Mouse (Mus musculus): Measurements from ENCODE around the gene Wwc1. TPM values are rescaled to one million over a fixed set of nuclear protein-coding genes. Genes with fewer than 3 reads are reported as not detected.
A peak's percentile ranks its signal among the peaks of the same experiment; 100 is the strongest.

Gene Wwc1
- polyA plus RNA-seq (2012; rRNA removed), result 97.0 and 99.9 TPM in 2 replicates

GRCm38 (mm10) chr11:35980411-35980917, at the start of gene Wwc1:
Wwc1 (minus strand) TSS chr11:35980527.
- peaks cover 3% of the 10 kb centered on the region; the same call in 1 of the 2 replicates for H3K4me1 ChIP-seq (ENCODE audit: control insufficient read depth, insufficient read depth, low read length)
- under 1% methylated on average over 47 of the region's 47 CpGs for WGBS
- peak within 1 kb of the TSS; percentile 72 for H3K4me3 ChIP-seq (replicated peaks; ENCODE audit: extremely low read depth, low read depth, low read length)
- TF ChIP-seq POLR2A (IDR thresholded peaks at IDR 0.05; ENCODE audit: borderline replicate concordance, extremely low read depth, low read depth, low read length) (no peak), CTCF (IDR thresholded peaks at IDR 0.05; ENCODE audit: insufficient read depth, low read length) (no peak)
- peak; percentile 77 for DNase-seq

DNA sequence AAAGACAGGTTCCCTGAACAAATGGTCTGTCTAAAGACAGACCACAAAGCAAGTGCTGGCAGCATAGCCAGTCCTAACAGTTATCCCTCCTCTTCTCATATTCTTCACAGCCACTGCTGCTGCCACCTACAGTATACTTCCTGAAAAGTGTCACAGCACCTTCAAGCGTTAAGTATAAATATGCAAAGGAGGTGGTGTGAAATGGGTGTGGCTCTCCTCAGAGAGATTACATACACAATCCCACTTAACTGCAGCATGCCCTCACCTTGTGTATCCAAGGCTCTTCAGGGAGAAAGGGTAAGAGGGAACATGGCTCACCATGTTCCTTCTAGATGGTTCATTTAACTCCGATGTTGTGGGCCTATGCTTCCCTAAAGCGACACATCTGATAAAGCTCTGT, 39.7 kb upstream of the Wwc1 start:
- no peak overlapping the region for H3K4me3 ChIP-seq (replicated peaks; ENCODE audit: extremely low read depth, low read depth, low read length)
- no peaks in the 10 kb centered on the region for H3K4me1 ChIP-seq (ENCODE audit: control insufficient read depth, insufficient read depth, low read length)
- no peak for DNase-seq
- TF ChIP-seq POLR2A (IDR thresholded peaks at IDR 0.05; ENCODE audit: borderline replicate concordance, extremely low read depth, low read depth, low read length) (no peak), CTCF (IDR thresholded peaks at IDR 0.05; ENCODE audit: insufficient read depth, low read length) (no peak)
- 54% methylated on average over 3 of the region's 3 CpGs for WGBS

DNA sequence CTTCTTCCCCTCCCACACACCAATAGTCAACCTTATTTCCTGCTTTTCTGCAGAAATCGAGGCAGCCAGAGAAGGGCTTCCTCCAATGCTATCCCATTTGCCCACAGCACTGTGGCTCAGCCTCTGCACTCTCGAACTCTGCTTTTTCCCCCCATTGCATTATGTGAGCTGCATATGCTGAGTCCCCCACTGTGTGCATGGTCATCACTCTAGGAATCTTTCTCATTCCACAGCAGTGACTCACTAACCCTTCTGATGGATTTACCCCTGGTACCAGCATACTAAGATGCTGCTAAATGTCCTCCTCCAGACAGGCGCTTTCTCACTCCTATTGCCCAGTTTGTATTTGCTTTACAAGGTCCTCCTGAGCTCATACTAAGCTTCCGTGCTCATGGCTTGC, 32.9 kb upstream of the Wwc1 start:
- whole genome bisulfite sequencing, result 66% methylated on average over 4 of the region's 4 CpGs
- Histone ChIP-seq H3K4me3 (replicated peaks; ENCODE audit: extremely low read depth, low read depth, low read length) (no peak overlapping the region), H3K4me1 (ENCODE audit: control insufficient read depth, insufficient read depth, low read length) (no peaks in the 10 kb centered on the region)
- TF ChIP-seq CTCF (IDR thresholded peaks at IDR 0.05; ENCODE audit: insufficient read depth, low read length) (no peak), POLR2A (IDR thresholded peaks at IDR 0.05; ENCODE audit: borderline replicate concordance, extremely low read depth, low read depth, low read length) (no peak)
- no peak for DNase-seq

DNA sequence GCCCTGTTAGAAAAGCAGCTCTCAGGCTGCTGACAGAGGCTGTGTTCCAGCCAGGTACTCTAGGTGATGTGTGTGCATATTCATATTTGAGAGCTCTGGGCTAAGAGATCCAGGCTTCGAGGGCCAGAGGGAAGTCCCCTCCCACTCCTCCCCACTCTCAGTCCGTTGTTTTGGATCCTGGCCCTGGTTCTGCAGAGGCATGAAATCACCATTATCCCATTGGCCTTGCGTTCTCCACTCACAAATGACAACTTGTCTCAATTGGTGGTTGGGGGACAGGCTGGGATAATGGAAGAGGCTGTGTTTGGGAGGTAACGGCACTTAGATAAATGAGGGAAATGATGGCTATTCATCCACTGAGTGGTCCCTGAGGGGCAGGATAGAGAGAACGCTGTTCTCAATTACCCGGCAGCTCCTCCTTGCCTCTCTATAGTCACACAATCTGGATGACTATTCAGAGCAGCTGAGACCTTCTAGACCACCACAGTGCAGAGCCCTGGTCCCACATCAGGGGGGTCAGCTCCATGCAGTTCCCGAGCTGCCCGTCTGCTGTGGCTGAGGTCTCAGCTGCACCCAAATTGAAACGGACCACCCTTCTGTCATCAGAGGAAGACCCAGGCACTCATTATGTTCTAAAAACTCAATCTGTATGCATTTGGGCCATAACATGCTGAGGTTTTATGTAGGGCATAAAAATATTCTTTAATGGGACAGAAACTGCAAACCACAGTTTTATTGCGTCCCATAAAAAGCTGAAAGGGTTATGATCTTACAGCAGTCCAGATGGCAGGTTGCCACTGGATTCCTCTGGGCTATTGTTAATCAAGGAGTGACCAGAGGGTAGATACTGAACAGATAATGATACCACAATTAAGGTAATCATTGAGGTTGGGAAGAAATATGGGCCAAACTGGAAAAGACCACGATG, 29.2 kb upstream of the Wwc1 start:
- 73% methylated on average over 11 of the region's 11 CpGs for WGBS
- no peak overlapping the region for H3K4me3 ChIP-seq (replicated peaks; ENCODE audit: extremely low read depth, low read depth, low read length)
- DNase-seq, result no peak
- TF ChIP-seq POLR2A (IDR thresholded peaks at IDR 0.05; ENCODE audit: borderline replicate concordance, extremely low read depth, low read depth, low read length) (no peak), CTCF (IDR thresholded peaks at IDR 0.05; ENCODE audit: insufficient read depth, low read length) (no peak)
- H3K4me1 ChIP-seq (ENCODE audit: control insufficient read depth, insufficient read depth, low read length), result no peaks in the 10 kb centered on the region

GRCm38 (mm10) chr11:36002900-36003299, 22.6 kb upstream of the Wwc1 start:
- no peak for DNase-seq
- TF ChIP-seq CTCF (IDR thresholded peaks at IDR 0.05; ENCODE audit: insufficient read depth, low read length), result no peak
- no peak for TF ChIP-seq POLR2A (IDR thresholded peaks at IDR 0.05; ENCODE audit: borderline replicate concordance, extremely low read depth, low read depth, low read length)
- Histone ChIP-seq H3K4me3 (replicated peaks; ENCODE audit: extremely low read depth, low read depth, low read length) (no peak overlapping the region), H3K4me1 (ENCODE audit: control insufficient read depth, insufficient read depth, low read length) (peaks cover 4% of the 10 kb centered on the region; the same call in 1 of the 2 replicates)
- WGBS, result 47% methylated on average over 4 of the region's 4 CpGs

DNA sequence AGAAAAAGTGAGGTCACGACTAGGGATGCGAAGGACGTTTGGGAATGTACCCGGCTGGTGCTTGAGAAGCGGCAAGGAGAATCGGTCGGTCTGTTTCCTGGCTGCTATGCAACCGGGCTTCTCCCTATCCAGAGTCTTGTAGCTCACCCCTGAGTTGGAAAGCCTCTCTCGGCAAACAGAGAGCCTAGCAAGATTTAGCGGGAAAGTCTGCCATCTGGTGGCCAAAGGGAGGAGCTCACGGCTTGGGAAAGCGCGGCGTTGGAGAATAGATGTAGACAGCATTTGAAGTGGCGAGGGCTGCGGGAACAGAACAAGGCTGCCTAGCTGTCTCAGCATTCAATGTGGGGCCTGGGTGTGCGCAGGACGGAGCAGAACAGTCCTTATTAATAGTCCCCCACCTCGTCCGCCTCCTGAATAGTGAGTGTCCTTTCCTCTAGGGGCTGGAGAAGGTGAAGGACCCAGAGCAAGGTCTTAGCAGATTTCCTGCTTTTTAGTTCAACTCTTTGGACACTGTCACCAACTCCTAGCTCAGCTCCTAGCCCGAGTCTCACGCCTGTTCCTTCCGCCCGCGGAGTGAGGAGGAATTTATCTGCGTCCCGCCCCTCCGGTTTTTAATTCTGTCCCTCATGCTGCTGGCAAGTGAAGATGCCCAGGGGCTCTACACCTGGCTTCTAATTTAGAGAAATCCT, 21.1 kb upstream of the Wwc1 start:
- Histone ChIP-seq H3K4me1 (ENCODE audit: control insufficient read depth, insufficient read depth, low read length) (peaks cover 4% of the 10 kb centered on the region; the same call in 1 of the 2 replicates), H3K4me3 (replicated peaks; ENCODE audit: extremely low read depth, low read depth, low read length) (no peak overlapping the region)
- TF ChIP-seq CTCF (IDR thresholded peaks at IDR 0.05; ENCODE audit: insufficient read depth, low read length), result peak; percentile 80
- no peak for TF ChIP-seq POLR2A (IDR thresholded peaks at IDR 0.05; ENCODE audit: borderline replicate concordance, extremely low read depth, low read depth, low read length)
- WGBS, result 7% methylated on average over 28 of the region's 28 CpGs
- peak; percentile 83 for DNase-seq

- WGBS, result 4% methylated on average over 10 of the region's 10 CpGs
- no peak for TF ChIP-seq CTCF (IDR thresholded peaks at IDR 0.05; ENCODE audit: insufficient read depth, low read length)
- TF ChIP-seq POLR2A (IDR thresholded peaks at IDR 0.05; ENCODE audit: borderline replicate concordance, extremely low read depth, low read depth, low read length), result no peak
- no peak for DNase-seq
- Histone ChIP-seq H3K4me3 (replicated peaks; ENCODE audit: extremely low read depth, low read depth, low read length) (no peak overlapping the region), H3K4me1 (ENCODE audit: control insufficient read depth, insufficient read depth, low read length) (peaks cover 4% of the 10 kb centered on the region; the same call in 1 of the 2 replicates)
Measured at GRCm38 (mm10) chr11:36000585-36001281, 20.4 kb upstream of the Wwc1 start.

GRCm38 (mm10) chr11:36000038-36000437, 19.7 kb upstream of the Wwc1 start:
- DNase-seq, result no peak
- TF ChIP-seq CTCF (IDR thresholded peaks at IDR 0.05; ENCODE audit: insufficient read depth, low read length) (no peak), POLR2A (IDR thresholded peaks at IDR 0.05; ENCODE audit: borderline replicate concordance, extremely low read depth, low read depth, low read length) (no peak)
- peaks cover 4% of the 10 kb centered on the region; the same call in 1 of the 2 replicates for H3K4me1 ChIP-seq (ENCODE audit: control insufficient read depth, insufficient read depth, low read length)
- H3K4me3 ChIP-seq (replicated peaks; ENCODE audit: extremely low read depth, low read depth, low read length), result no peak overlapping the region
- 25% methylated on average over 4 of the region's 4 CpGs for WGBS

GRCm38 (mm10) chr11:35998048-35998447, 17.7 kb upstream of the Wwc1 start:
- no peak overlapping the region for H3K4me3 ChIP-seq (replicated peaks; ENCODE audit: extremely low read depth, low read depth, low read length)
- TF ChIP-seq POLR2A (IDR thresholded peaks at IDR 0.05; ENCODE audit: borderline replicate concordance, extremely low read depth, low read depth, low read length) (no peak), CTCF (IDR thresholded peaks at IDR 0.05; ENCODE audit: insufficient read depth, low read length) (no peak)
- 68% methylated on average over 12 of the region's 12 CpGs for WGBS
- no peak for DNase-seq
- peaks cover 4% of the 10 kb centered on the region; the same call in 1 of the 2 replicates for H3K4me1 ChIP-seq (ENCODE audit: control insufficient read depth, insufficient read depth, low read length)
